Mouse (Mus musculus) thymus, postnatal 14 days (tissue): ENCODE data around the gene Hoxb4.

Experiments
- DNase-seq: peaks from one replicate; pipeline ENCODE4 v3.0.0; 2021

Hoxb4 gene

GRCm38 (mm10) chr11:96352691-96353521 lies 34.8 kb downstream of the Hoxb4 start:
- DNase-seq = no peak

DNA sequence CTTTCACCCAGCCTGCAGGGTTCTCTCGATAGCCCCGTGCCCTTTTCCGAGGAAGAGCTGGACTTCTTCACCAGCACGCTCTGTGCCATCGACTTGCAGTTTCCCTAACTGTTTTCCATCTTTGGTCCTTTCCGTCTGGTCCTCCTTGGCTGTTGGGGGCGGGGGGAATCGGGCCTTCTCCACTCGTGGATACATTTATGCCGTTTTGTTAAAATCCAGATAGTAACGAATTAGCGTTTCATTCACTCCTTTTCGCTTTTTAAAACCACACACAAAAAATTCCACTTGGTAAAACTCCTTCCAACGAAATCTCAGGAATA lies 35.4 kb downstream of the Hoxb4 start:
- DNase-seq = no peak

DNA sequence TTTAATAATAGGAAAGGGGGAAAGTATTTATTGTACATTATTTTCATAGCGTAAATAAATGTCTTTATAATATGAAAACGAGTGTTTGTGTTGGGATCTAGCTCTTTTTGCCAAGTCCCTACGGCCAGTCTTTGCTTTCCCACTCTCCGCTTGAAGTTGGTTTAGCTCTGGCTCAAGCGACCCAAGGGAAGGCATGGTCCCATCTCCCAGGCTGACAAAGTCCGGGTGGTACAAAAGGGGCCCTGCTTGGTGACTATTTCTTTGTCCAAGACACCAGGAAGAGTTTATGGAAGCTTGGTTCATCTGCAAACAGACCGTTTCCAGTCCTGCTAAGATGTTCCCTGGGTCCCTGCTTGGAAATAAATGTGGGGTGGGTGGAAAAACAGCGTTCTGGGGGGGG lies 35.9 kb downstream of the Hoxb4 start:
- DNase-seq = no peak

DNA sequence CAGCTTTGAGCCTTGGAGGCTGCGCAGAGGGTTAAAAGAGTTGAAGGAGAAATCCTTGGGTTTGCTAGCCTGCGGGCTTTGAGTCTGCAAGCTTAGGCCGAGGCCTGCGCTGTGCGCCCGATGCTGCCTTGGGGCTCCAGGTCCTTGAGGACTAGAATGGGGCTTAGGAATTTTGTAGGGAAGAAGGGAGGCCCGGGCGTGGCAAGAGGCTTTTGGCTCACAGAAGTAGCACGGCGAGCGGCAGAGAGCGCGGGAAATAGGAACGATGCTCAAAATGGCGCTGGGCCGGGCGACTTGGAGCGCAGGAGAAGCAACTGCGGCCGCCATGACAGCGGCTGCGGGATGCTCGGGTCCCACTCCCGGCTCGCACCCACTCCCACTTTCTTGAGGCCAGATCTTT lies 36.3 kb downstream of the Hoxb4 start:
- DNase-seq = no peak

GRCm38 (mm10) chr11:96354801-96355311 lies 36.8 kb downstream of the Hoxb4 start:
- DNase-seq = no peak

- no peak for DNase-seq
These were observed 45.7 kb downstream of the Hoxb4 start for GRCm38 (mm10) chr11:96363807-96364206.

DNA sequence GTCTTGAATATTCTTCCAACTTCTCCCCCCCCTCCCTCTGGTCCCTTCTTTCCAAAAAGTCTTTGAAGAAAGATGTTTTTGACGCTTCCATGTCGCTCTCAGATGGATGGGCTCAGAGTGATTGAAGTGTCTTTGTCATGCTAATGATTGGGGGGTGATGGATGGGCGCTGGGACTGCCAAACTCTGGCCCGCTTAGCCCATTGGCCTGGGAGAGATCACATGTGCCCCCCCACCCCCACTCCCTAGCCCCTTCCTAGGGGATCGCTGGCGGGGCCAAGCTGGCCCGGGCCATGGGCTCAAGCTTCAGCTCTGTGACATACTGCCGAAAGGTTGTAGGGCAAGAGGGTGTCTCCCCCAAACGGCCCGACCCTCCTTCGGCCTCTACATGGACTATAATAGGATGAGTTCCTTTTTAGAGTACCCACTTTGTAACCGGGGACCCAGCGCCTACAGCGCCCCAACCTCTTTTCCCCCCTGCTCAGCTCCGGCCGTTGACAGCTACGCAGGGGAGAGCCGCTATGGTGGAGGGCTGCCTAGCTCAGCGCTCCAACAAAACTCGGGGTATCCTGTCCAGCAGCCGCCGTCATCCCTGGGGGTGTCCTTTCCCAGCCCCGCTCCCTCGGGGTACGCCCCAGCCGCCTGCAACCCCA lies 47.5 kb downstream of the Hoxb4 start, which contains the start of gene Hoxb1:
Gene Hoxb1, plus strand, starts transcription at position 312 of the 651 bp plus-strand sequence.
- DNase-seq = no peak

DNA sequence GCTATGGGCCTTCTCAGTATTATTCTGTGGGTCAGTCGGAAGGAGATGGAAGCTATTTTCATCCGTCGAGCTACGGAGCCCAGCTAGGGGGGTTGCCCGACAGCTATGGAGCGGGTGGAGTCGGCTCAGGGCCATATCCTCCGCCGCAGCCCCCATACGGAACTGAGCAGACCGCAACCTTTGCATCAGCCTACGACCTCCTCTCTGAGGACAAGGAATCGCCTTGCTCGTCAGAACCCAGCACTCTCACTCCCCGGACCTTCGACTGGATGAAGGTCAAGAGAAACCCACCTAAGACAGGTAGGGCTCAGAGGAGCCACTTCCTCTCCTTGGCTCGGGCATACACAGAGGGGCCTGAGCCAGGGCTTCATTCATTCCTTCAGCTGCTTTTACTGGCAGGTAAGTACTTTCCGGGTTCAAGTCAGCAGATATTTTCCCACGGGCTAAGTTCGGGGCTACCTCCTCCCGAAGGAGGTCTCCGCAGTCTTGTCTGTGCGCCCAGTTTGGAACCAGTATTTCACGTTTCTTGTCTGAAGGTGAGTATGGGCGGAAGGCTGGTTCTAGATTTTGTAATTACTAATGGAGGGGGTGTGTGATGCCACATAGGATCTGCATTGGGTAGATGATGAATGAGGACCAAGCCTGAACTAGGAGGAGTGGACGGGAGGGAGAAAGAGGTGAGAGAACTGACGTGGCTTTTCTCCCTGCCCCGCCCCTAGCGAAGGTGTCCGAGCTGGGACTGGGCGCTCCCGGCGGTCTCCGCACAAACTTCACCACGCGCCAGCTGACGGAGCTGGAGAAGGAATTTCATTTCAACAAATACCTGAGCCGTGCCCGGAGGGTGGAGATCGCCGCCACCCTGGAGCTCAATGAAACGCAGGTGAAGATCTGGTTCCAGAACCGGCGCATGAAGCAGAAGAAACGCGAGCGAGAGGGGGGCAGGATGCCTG lies 48.3 kb downstream of the Hoxb4 start:
- DNase-seq = no peak

GRCm38 (mm10) chr11:96367141-96367540 lies 49.1 kb downstream of the Hoxb4 start:
- no peak for DNase-seq

DNA sequence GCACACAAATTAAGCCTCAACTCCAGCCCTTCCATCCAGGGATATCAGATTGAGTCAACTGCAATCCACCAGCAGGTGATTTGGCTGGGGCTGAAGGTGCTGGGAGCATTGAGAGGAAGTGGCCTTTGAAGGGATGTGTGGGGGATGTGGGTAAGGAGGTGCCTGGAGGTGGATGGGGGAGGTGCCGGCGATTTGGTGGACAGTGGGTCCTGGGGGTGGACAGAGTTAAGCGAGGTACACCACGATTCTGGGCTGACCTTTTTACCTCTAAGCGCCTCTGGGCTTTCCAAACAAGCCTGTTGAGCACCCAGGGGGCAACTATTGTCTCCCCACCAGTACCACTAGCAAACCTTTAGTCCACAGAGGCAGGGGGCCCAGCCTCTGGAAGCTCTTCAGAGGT lies 50.6 kb downstream of the Hoxb4 start:
- DNase-seq = no peak

GRCm38 (mm10) chr11:96369140-96369539 lies 51.1 kb downstream of the Hoxb4 start:
- no peak for DNase-seq
